Mouse (Mus musculus) thymus, postnatal 25 days (tissue): ENCODE data around the gene Dbnl.

Experiments
- DNase-seq: peaks from one replicate; pipeline ENCODE4 v3.0.0; 2022

Dbnl gene

DNA sequence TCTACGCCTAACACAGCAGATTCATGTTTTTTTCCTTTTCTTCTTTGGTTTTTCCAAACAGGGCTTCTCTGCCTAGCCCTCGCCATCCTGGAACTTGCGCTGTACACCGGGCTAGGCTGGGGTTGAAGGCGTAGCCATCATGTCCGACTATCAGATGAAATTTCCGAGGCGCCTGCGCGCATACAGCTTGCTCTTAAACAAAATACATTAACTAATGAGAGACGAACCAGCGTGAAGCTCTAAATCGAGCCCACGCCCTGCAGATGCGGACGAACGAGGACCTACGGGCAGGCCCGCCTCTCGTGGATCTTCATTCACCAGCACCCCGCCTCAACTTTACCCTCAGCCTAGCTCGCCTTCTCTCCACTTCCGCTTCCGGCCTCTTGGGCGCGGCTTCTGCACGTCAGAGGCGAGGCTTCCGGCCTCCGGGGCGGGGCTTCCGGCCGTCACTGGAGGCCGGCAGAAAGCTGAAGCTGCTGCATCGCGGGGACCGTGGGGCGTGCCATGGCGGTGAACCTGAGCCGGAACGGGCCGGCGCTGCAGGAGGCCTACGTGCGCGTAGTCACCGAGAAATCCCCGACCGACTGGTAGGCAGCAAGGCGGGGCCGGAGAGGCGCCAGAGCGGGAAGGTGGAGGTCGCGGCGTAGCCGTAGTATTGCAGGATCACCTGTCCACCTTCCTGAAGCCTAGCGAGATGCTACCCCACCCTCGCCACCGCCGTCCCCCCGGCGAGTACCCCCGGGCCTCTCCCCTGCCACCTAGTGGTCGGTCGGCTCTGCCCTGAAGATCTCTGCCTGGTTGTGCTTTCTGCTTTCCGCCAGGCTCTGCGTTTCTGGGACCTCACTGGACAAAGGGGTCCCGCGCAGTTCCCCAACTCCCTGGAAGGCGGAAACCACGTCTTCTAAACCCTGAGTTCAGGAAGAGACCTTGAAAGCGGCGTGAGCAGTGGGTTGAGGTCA is at the start of gene Dbnl:
TSS of gene Dbnl (plus strand) at position 433 of the 959 bp plus-strand sequence.
- peak; percentile 98 for DNase-seq

DNA sequence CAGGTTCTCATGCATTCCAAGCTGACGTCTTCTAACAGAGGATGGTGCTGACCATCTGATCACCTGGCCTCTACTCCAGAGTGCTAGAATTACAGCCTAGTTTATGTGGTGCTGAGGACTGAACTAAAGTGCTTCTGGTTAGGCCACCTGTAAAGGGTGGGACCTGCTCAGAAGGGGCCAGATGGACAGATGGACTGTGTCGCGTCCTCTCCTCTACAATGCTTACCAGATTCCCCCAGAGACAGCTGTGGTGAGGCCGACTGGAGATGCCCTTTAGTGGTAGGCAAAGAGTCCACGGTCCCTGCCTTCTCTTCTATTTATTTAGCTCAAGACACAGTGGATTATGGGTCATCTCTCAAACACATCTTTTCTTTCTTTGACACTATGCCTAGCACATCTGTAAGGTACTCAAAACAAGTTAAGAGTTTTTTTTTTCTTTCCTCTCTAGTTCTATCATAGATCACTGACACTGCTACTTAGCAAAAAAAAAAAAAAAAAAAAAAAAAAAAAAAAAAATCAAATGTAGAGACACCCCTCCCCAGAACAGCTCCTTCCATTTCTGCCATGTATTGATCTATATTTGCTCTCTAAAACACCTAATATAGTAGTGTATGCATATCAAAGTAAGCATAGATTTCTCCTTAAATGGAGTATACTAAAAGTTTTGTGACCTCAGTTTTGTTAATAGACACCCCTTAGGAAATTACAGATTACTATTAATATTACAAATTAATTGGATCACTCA is 49.2 kb upstream of the Dbnl start:
- no peak for DNase-seq

DNA sequence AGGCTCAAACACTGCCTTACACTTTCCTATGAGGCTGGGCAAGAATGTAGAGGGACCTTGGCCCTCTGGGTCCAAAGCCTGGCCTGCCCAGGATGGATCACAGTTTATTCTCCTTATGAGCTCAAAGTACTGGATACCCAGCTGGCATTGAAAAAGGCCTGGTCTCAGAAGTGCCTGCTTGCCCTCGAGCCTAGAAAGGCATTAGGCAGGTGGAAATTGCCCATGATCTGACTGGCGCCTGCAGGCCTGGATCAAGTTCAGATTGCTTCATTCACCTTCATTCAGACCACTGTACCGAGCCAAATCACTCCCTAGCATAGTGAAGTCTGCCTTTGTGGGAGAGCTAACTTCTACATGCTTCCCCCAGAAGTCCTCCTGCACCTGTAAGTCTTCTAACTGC is 48.4 kb upstream of the Dbnl start:
- DNase-seq, result peak; percentile 9

DNA sequence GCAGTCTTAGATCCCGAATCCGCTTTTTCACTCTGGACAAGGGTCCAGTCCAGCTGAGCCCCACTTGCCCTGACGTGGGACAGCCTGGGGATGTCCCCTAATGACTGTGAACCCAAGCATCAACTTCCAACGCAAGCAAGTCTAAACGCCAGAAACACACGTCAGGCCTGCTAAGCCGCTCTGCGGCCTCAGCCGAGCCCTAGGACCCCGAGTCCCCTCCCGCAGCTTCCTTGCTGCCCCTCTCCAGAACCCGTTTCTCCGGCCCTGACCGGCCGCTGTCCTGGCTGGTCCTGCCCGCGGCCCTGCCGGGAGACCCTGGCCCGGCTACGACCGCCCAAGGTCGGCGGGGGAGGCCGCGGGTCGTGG is 47.7 kb upstream of the Dbnl start:
- no peak for DNase-seq

DNA sequence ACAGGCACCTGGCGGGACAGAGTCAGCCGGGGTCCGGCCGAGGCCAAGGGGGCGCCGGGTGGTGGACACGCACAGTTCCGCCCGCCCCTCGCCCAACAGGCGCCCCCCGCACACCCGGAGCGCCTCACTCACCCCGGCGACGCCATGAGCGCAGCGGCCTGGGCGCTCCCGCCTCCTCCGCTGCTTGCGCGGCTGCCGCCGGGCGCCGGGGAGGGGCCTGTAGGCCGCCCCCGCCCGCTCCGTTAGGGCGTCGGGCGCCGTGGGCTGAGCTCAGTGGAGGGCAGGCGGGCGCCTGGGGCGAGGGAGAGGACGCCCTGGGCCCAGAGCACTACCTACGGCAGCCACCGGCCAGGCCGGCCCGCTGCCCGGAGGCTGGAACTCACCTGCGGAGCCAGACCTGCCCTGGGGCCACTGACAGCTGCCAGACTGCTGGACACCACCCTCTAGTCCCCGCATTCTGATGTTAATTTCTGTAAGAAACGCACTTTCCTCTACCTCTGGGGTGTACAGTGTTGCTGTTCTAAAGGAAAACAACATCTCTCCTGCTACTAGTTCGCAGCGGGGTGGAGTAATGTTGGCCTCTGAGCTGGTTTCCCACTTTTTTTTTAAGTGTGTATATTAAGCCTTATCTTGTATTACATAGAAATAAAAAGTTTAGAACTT is 47.2 kb upstream of the Dbnl start:
- peak; percentile 84 for DNase-seq

DNA sequence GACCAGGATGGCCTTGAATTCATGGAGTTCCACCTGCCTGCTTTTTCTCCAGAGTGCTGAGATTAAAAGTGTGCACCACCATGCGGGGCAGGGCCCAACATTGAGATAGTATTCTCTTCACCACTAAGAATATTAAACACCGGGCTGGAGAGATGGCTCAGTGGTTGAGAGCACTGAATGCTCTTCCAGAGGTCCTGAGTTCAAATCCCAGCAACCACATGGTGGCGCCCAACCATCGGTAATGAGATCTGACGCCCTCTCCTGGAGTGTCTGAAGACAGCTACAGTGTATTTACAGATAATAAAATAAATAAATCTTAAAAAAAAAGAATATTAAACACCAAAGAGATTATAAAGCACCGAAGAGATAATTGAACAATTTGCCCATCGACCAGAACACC is 46.2 kb upstream of the Dbnl start:
- DNase-seq, result peak; percentile 41

DNA sequence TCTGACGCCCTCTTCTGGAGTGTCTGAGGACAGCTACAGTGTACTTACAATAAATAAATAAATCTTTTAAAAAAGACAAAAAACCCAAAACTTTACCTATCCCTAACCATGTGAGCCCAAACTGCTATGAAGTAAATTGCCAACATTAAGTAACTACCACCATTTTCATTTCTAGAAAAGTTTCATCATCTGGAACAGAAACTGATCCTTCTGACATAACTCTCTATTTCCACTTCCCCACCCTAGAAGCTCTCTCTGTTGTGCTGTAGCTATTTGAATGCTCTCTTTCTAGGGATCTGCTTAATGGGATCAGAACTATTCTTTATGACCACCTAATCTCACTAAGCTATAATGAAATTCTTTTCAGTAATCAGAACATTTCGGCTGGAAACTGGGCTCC is 43.3 kb upstream of the Dbnl start:
- no peak for DNase-seq

DNA sequence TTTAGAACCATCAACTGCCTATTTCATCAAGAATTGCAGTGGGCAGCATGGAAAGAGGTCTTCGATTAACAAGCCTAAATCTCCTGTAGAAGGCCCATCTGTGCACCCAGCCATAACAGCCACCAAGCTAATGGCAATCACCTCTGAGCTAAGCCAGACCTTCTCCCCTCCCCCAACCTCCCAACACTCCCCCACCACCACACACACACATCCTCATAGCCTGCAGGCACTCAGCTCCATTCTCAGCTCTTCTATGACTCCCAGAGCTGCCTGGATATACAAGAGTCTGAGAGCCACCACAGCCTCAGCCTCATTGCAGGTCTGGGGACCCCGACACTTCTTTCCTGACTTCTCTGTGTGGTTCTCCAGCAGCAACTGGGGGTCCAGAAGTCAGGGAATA is 34.5 kb upstream of the Dbnl start:
- DNase-seq, result no peak

DNA sequence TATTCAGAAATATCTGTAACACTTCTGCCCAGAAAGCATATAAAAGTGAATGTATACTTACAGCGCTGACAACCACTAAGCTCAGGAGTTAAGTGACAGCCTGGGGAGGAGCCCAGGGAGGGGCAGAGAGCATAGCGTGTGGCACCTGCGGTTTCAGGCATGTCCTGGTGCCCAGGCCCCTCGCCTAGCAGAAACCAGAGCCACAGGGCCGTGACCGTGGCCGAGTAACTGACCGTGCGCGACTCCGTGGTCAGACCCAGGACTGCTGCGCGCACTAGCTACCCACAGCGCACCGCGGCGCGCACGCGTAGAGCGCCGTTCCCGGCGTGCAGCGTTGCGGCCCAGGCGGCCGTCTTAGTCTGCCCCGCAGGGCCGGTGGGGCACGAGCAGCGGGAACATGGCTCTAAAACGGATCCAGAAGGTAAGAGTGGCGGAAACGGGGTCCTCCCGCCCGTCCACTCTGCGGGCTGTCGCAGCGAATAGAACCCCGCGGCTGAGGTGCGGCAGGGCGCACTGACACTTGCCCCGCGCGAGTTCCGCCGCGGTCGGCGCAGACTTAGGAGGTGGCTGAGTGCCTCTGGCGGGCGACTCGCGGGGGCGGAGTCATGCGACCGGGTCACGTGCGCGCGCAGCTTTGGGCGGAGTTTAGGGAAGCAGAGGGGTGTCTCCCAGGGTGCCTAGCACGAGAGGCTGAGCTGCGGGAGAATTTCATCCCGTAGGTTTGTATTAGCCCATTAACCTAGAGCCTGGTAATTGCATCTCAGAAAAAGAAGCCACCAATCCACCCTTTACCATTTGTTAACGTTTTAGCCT is 26.3 kb upstream of the Dbnl start, which contains the start of gene Urgcp:
TSS of gene Urgcp (minus strand) at position 557 of the 813 bp plus-strand sequence.
- DNase-seq, result peak; percentile 98

DNA sequence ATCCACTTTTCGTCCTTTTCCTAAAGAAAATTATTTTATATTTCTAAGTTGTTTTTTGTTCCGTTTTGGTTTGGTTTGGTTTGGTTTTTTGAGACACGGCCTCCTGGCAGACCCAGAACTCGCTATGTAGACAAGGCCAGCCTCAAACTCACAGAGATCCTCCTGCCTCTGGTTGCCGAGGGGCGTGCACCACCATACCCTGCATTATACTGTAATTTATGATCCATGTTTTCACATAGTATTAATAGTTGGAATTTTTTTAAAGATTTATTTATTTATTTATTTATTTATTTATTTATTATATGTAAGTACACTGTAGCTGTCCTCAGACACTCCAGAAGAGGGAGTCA is 25.7 kb upstream of the Dbnl start:
- DNase-seq, result no peak

DNA sequence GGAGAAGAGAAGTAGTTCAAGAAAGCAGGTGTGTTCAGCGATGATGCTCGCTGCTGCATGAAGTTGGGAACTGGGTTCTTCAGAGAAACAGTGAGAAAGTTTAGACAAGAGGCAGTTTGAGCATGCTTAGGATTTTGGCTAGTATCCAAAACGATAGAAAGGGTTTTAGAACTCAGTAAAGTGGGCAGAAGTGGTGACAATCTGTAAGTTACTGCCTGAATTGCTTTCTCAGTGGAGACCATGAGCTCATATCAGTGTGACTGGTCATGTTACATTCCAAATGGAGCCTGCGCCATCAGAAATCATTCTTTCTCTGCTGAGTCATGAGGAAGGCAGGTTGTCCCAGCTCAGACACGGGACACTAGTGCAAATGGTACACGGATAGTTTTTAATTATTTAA is 22.3 kb upstream of the Dbnl start:
- no peak for DNase-seq

DNA sequence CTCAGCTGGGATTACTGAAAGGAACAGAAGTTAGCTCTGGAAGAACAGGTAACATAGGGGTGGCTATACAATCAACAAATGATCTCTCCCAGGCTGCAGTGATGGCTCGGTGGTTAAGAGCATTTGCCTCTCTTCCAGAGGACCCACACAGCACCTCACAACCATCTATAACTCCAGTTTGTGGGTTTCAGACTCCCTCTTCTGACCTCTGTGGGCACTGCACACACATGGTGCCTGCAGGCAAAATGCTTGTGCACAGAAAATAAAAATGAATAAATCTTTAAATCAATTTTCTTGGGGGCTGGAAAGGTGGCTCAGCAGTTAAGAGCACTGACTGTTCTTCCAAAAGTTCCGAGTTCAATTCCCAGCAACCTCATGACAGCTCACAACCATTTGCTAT is 9.8 kb upstream of the Dbnl start:
- DNase-seq, result peak; percentile 33

DNA sequence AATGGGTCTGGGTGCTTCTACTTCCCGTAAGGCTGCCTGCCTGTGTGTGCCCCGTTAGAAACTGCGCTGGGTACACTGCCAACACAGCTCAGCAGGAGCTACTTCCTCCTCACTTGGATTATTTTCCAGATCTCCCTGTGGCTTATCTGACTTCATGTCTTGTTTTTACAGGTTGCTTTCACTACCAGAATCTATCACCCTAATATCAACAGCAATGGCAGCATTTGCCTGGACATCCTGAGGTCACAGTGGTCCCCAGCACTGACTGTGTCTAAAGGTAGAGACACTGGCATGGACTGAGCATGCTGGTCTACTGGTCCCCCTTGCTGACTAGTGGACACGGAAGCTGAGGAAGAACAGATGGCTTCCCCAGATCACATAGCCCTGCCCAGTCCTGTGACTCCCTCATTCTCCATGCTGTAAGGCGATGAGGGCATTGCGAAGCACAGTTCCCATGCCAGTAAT is 8.2 kb upstream of the Dbnl start:
- DNase-seq, result no peak

DNA sequence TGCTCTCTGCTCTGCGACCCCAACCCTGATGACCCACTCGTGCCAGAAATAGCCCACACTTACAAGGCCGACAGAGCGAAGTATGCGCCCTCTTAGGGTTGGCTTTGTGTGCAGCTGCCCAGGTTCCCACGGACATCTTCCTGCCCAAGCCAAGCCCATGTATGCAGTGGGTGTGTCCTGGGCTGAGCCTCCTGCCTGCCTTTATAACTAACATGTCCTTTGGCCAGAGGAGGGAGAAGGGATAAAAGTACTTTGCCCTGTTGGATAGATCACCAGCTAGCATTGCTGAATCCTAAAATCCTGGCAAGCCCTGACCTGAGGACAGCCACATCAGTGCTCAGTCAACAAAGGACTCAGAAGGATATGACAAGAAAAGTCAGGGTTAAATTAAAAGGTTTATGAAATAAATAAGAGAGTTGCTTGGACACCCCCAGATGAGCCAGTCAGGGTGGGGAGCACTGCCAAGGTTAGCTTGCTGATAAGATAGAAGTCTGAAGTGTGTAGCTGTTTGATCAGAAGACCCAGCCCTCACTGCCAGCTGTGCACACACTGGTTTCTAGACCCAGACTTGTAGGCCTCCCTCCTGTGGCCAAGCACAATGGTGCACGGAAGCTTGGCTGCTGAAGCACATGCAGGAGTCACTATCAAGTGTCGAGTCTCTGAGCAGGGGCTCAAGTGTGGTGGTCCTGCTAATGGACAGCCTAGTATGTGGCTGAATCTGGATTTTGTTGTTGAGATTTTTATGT is 5.9 kb upstream of the Dbnl start:
- DNase-seq, result peak; percentile 19

DNA sequence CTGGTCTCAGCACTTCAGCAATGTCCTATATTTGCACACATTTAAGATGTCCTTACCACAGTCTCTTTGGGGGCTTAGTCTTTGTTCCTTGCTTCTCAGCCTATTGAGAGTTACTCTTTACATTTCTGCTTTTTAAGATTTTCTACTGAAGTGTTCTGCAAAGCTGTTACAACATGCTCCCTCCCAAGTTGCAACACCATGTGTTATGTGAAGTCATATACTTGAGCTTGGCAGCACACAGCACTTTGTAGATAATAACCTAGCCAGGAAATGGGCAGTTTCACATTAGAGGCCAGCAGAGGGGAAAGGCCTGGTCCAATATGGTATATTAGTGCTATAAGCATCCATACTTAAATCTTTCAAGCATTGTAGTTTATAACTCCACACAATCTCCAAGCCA is 2.6 kb upstream of the Dbnl start:
- no peak for DNase-seq

DNA sequence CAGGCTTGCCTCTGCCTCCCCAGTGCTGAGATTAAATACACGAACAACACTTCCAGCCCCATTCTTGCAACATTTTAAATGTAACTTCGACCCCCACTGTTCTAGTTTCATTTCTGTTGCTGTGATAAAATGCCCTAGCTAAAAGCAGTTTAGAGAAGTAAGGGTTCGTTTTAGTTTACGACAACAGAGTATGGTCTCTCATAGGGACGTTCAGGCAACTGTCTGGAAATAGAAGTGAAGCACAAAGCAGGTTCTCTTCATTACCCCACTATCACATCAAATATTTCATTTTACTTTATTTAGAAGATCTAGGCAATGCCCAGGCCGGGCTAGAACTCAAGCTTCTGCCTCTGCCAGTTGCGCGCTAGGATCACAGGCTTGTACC is 625 bp upstream of the Dbnl start:
- DNase-seq, result no peak

DNA sequence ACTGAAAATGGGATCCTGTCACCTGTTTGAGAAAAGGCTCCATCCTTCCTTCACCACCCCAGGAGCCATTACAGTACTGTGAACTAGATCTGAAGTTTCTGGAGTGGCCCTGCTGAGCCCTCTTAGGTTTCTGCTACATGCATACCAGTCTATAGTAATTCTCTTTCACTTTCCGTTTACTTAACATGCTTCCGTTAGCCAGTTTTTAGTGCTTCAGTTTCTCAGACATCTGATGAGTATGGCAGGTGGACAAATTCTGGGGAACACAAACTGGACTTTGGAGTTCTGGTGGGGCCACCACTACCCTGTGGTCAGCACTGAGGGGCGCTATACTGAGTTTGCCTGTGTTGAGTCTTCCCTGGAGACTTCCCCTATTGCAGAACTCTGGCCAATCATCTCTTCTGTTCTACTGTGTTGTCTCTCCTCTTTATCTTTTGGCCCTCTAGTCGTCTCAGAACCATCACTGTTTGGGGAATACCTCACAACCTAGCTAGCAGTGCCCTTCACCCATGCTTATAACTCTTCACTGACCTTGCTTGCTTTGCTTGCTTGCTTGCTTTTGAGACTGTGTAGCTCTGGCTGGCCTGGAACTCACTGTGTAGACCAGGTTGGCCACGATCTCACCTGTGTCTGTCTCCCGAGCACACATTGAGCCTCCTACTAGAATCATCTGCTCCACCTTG is 924 bp downstream of the Dbnl start:
- no peak for DNase-seq

DNA sequence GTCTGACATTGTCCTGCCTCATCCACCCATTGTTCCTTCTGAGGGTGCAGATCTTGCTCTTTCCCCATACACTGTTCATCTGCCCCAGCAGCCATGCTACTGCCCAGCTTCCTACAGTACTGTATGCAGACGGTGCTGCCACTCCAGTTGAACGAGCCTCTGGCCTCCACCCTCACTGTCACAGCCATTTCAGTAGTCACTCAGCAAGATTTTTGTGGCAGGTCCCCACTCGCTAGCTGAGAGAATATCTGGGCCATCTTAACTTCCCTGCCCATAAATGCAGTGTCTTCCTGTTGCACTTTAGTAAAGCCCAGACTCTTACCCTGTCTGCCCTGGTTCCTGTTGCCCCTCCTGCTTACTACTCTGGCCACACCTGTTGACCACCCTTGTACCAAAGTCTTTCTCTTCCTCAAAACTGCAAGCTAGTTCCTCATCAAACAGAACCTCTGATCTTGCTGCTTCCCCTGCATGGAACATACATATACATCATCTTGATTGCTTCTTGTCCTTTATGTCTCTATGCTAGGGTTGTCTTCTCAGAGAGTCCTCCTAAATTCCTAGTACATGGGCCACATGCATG is 1.6 kb downstream of the Dbnl start:
- DNase-seq, result no peak

DNA sequence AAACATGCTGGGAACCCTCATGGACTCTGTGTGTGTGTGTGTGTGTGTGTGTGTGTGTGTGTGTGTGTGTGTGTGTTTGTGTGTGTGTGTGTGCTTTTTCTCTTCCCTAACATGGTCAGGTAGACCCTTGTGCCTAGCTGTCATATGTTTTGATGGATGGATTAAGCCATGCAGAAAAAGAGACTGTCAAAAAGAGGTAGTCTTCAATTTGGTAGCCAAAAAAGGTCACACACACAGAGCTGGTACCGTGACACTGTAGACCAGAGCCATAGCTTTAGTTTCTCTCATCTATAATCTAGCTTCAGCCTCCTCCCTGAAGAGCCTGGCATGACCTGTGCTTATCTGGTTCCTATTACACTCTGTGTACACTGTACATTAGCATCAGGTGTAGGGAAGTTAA is 2.1 kb downstream of the Dbnl start:
- no peak for DNase-seq

DNA sequence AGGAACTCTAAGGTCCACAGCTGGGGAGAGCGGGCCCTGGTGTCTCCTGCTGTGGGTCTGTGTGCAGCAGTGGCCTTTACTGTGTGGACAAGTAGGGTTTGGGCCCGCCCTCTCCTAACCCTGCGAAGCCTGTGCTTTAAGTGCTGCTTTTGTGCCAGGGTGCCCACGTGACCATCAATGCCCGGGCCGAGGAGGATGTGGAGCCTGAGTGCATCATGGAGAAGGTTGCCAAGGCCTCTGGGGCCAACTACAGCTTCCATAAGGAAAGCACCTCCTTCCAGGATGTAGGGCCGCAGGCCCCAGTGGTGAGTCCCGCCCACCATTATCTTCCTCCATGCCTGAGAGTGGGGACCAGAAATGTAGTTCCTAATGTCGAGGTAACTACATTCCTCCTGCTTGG is 7.0 kb downstream of the Dbnl start:
- DNase-seq, result no peak

DNA sequence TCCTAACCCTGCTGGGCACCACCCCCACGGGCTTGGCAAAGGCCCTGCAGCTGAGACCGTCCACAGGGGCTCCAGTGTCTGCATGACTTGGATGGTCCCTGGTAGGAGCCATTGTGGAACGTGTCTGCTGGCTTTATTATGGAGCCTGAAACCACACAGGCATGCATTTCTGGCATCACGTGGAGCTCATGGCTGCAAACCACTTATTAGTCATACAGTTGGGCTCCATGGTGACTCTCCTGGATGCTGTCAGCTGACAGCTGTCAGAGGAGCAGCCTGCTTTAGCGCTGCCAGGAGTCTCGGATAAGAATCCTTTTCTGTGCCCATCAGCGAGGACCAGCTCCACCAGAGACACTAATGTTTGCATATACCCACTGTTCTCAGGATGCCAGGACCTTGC is 7.4 kb downstream of the Dbnl start:
- DNase-seq, result no peak
